Mouse (Mus musculus): ENCODE results near the gene Manf. TPM values are rescaled to one million over a fixed set of nuclear protein-coding genes. Genes with fewer than 3 reads are reported as not detected.
A peak's percentile ranks its signal among the peaks of the same experiment; 100 is the strongest.

The Manf gene
- polyA plus RNA-seq, 1 experiment from 2014 or later, result 104 TPM

DNA sequence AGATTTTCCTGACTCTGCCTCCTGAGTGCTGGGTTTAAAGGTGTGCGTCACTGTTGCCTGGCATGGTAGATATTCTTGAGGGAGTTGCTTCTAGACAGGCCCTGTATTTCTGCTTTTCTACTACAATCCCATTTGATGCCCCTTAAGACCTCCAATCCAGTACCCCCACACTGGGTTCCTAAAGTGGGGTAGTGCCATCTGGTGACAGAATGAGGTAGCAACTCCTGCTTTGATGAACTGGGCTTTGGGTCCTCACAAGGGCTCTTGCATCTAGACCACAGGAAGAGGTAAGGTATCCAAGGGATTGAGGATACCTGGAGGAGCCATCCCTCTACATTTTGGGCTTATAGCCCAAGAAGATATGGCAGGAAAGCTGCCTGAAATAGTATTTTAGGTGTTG lies 72.6 kb downstream of the Manf start:
- Histone ChIP-seq H3K27me3 (ENCODE audit: insufficient read depth, low read length) (no peaks in the 10 kb centered on the region), H3K9ac (replicated peaks) (no peak overlapping the region), H3K4me1 (ENCODE audit: insufficient read depth) (peaks cover 9% of the 10 kb centered on the region), H3K9me3 (ENCODE audit: low read length) (no peaks in the 10 kb centered on the region), H3K36me3 (replicated peaks; ENCODE audit: insufficient read depth, low read length) (no peaks in the 10 kb centered on the region), H3K27ac (ENCODE audit: low read depth) (no peak overlapping the region), H3K4me2 (ENCODE audit: low read depth, low read length) (no peak overlapping the region), H3K4me3 (ENCODE audit: low read depth, low read length) (no peak overlapping the region)
- no peak for ATAC-seq
- TF ChIP-seq EP300 (IDR thresholded peaks at IDR 0.05; ENCODE audit: low read depth), result no peak
- TF ChIP-seq CTCF (IDR thresholded peaks at IDR 0.05; ENCODE audit: low read depth), result peak; percentile 63
- WGBS (ENCODE audit: insufficient replicate concordance), result 96% methylated on average over 1 of the region's 1 CpGs
- peak; percentile 20 for DNase-seq

DNA sequence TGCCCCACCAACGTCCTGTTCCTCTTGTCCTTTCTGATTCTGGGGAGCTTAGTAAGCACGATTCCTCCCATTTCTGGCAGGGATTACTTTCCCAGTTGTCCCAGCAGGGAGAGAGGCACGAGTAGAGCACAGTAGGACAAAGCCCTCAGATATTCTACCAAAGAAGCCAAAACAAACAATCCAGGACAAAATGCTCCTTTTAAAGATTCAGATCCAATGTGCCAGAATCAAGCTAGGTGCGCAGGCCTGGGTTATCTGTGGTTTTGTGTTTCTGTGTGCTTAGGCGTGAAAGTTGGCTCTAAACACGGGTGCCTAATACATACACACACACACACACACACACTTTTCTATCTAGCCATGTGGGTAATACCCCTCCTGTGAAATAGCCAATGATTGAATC lies 73.6 kb downstream of the Manf start:
- H3K9ac ChIP-seq (replicated peaks), result no peak overlapping the region
- no peaks in the 10 kb centered on the region for H3K36me3 ChIP-seq (replicated peaks; ENCODE audit: insufficient read depth, low read length)
- ATAC-seq (no peak), DNase-seq (no peak)
- no peak overlapping the region for H3K4me2 ChIP-seq (ENCODE audit: low read depth, low read length)
- H3K27ac ChIP-seq (ENCODE audit: low read depth), result no peak overlapping the region
- no peaks in the 10 kb centered on the region for H3K9me3 ChIP-seq (ENCODE audit: low read length)
- TF ChIP-seq CTCF (IDR thresholded peaks at IDR 0.05; ENCODE audit: low read depth) (no peak), EP300 (IDR thresholded peaks at IDR 0.05; ENCODE audit: low read depth) (no peak)
- no peak overlapping the region for H3K4me3 ChIP-seq (ENCODE audit: low read depth, low read length)
- WGBS (ENCODE audit: insufficient replicate concordance), result 72% methylated on average over 6 of the region's 6 CpGs
- H3K4me1 ChIP-seq (ENCODE audit: insufficient read depth), result peaks cover 9% of the 10 kb centered on the region
- H3K27me3 ChIP-seq (ENCODE audit: insufficient read depth, low read length), result no peaks in the 10 kb centered on the region

DNA sequence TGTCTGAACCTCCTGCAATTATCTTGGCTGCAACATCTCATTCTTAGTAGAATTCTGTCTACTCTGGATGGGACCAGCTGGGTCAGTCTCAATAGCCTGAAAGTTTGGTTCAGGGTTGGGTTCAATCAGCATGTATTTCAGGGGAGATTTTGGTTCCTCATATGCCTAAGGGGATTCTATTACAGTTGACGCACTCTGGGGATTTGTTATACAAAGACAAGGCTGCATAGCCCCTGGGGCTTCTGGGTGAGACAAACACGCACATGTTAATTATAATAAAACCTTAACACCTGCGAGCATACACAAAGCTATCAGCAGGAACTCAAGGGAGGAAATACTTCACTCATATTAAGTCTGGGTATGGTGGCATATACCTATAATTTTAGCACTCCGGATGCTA lies 85.3 kb downstream of the Manf start:
- no peaks in the 10 kb centered on the region for H3K27me3 ChIP-seq (ENCODE audit: insufficient read depth, low read length)
- no peaks in the 10 kb centered on the region for H3K36me3 ChIP-seq (replicated peaks; ENCODE audit: insufficient read depth, low read length)
- H3K4me1 ChIP-seq (ENCODE audit: insufficient read depth), result no peaks in the 10 kb centered on the region
- DNase-seq (no peak), ATAC-seq (no peak)
- peaks cover 5% of the 10 kb centered on the region for H3K9me3 ChIP-seq (ENCODE audit: low read length)
- no peak overlapping the region for H3K27ac ChIP-seq (ENCODE audit: low read depth)
- WGBS (ENCODE audit: insufficient replicate concordance), result 67% methylated on average over 4 of the region's 4 CpGs
- TF ChIP-seq CTCF (IDR thresholded peaks at IDR 0.05; ENCODE audit: low read depth) (no peak), EP300 (IDR thresholded peaks at IDR 0.05; ENCODE audit: low read depth) (no peak)
- no peak overlapping the region for H3K4me3 ChIP-seq (ENCODE audit: low read depth, low read length)
- no peak overlapping the region for H3K4me2 ChIP-seq (ENCODE audit: low read depth, low read length)
- H3K9ac ChIP-seq (replicated peaks), result no peak overlapping the region

DNA sequence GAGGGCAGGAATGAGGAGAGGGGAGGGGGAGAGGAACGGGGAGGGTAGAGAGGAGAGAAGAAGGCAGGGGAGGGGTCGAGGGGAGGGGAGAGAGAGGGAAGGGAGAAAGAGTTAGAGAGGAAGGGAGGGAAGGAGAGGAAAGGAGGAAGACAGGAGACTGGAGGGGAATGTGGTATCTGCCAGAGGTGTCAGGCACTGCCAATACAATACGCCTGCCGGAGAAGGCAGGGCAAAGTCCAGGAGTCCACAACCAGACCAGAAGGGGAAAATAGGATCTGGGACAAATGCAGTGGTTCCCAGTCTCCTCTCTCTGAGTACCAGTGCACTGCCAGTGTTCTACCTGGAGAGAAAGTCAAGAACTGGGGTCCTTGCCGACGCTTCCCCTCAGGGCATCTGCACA lies 100.9 kb downstream of the Manf start:
- no peak overlapping the region for H3K4me3 ChIP-seq (ENCODE audit: low read depth, low read length)
- peaks cover 10% of the 10 kb centered on the region for H3K4me1 ChIP-seq (ENCODE audit: insufficient read depth)
- H3K36me3 ChIP-seq (replicated peaks; ENCODE audit: insufficient read depth, low read length), result no peaks in the 10 kb centered on the region
- no peaks in the 10 kb centered on the region for H3K9me3 ChIP-seq (ENCODE audit: low read length)
- DNase-seq (peak; percentile 54), ATAC-seq (peak; percentile 72)
- H3K9ac ChIP-seq (replicated peaks), result no peak overlapping the region
- TF ChIP-seq EP300 (IDR thresholded peaks at IDR 0.05; ENCODE audit: low read depth), result no peak
- no peak for TF ChIP-seq CTCF (IDR thresholded peaks at IDR 0.05; ENCODE audit: low read depth)
- H3K27me3 ChIP-seq (ENCODE audit: insufficient read depth, low read length), result no peaks in the 10 kb centered on the region
- 52% methylated on average over 6 of the region's 6 CpGs for WGBS (ENCODE audit: insufficient replicate concordance)
- peak overlapping the region; percentile 48 for H3K4me2 ChIP-seq (ENCODE audit: low read depth, low read length)
- peak overlapping the region; percentile 84 for H3K27ac ChIP-seq (ENCODE audit: low read depth)

DNA sequence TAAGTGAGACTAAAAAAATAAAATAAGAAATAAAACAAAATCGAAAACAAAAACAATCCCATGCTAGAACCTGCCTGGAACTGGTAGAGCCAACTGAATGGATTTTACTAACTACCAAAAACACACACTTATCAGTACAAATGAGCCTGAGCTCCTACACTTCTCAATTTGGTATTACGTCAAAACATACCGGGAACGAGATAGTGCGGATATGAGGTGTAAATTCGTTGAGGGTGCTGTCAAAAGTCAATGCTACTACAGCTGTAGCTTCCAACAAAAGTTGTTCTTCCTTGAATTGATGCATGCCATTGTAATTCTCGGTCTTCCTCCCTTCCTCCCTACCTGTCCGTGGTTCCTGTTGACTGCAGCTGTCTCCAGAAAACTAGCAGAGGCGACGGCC lies 102.4 kb downstream of the Manf start:
- H3K9me3 ChIP-seq (ENCODE audit: low read length), result no peaks in the 10 kb centered on the region
- no peaks in the 10 kb centered on the region for H3K36me3 ChIP-seq (replicated peaks; ENCODE audit: insufficient read depth, low read length)
- peaks cover 12% of the 10 kb centered on the region for H3K4me1 ChIP-seq (ENCODE audit: insufficient read depth)
- H3K4me3 ChIP-seq (ENCODE audit: low read depth, low read length), result peak overlapping the region; percentile 94
- H3K4me2 ChIP-seq (ENCODE audit: low read depth, low read length), result peak overlapping the region; percentile 83
- WGBS (ENCODE audit: insufficient replicate concordance), result 11% methylated on average over 10 of the region's 10 CpGs
- H3K27me3 ChIP-seq (ENCODE audit: insufficient read depth, low read length), result no peaks in the 10 kb centered on the region
- peak overlapping the region; percentile 96 for H3K9ac ChIP-seq (replicated peaks)
- peak; percentile 7; the same call in 1 of the 2 replicates for ATAC-seq
- H3K27ac ChIP-seq (ENCODE audit: low read depth), result peak overlapping the region; percentile 87
- TF ChIP-seq EP300 (IDR thresholded peaks at IDR 0.05; ENCODE audit: low read depth) (no peak), CTCF (IDR thresholded peaks at IDR 0.05; ENCODE audit: low read depth) (no peak)
- no peak for DNase-seq

DNA sequence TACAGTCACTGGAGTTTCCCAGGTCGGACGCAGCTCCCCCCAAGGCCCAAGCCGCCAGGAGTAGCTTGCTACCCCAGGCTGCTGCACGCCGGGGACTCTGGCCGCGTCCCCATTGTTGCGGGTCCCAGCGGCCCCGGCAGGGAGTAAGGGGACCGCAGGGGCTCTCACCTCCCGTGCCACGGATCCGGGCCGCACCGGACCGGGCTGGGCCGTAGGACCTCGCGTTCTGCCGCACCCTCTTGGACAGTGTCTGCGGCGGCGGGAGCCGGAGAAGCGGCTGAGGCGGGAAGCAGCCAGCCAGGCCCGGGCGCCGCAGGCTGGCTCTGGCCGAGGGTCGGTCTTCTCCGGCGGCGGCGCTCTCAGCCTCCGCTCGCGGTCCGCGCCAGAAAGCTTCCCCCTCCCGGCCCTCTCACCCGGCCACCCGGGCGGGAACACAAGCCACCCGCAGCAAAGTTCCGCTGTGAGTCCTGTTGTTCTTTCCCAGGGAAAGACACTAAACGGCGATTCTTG lies 102.9 kb downstream of the Manf start, which contains the start of gene Rad54l2:
Rad54l2 (minus strand) TSS at position 383 of the 510 bp plus-strand sequence.
- H3K9ac ChIP-seq (replicated peaks), result peak within 1 kb of the TSS; percentile 96
- peak within 1 kb of the TSS; percentile 94 for H3K4me3 ChIP-seq (ENCODE audit: low read depth, low read length)
- H3K27me3 ChIP-seq (ENCODE audit: insufficient read depth, low read length), result no peaks in the 10 kb centered on the region
- peak within 1 kb of the TSS; percentile 87 for H3K27ac ChIP-seq (ENCODE audit: low read depth)
- H3K9me3 ChIP-seq (ENCODE audit: low read length), result no peaks in the 10 kb centered on the region
- TF ChIP-seq CTCF (IDR thresholded peaks at IDR 0.05; ENCODE audit: low read depth) (no peak), EP300 (IDR thresholded peaks at IDR 0.05; ENCODE audit: low read depth) (no peak)
- H3K4me2 ChIP-seq (ENCODE audit: low read depth, low read length), result peak within 1 kb of the TSS; percentile 83
- no peaks in the 10 kb centered on the region for H3K36me3 ChIP-seq (replicated peaks; ENCODE audit: insufficient read depth, low read length)
- ATAC-seq (peak; percentile 87), DNase-seq (peak; percentile 90)
- peaks cover 12% of the 10 kb centered on the region for H3K4me1 ChIP-seq (ENCODE audit: insufficient read depth)
- under 1% methylated on average over 40 of the region's 49 CpGs for WGBS (ENCODE audit: insufficient replicate concordance)

Other genes with a start within 250 kb of the Manf start
- not detected in 2 replicates for gene Grm2, start 235.9 kb downstream of the Manf start, polyA plus RNA-seq (2015; fragmentation: Nextera tagmentation; extraction: Ambion mirVana)
- 25.6 and 33.1 TPM in 2 replicates for gene Tex264, start 206.1 kb downstream of the Manf start, polyA plus RNA-seq (2015; fragmentation: Nextera tagmentation; extraction: Ambion mirVana)
- gene Rad54l2, start 102.8 kb downstream of the Manf start, polyA plus RNA-seq (2015; fragmentation: Nextera tagmentation; extraction: Ambion mirVana), result 1.2 and 1.7 TPM in 2 replicates
- 3.1 and 5.0 TPM in 2 replicates for gene Dcaf1, start 70.1 kb downstream of the Manf start, polyA plus RNA-seq (2015; fragmentation: Nextera tagmentation; extraction: Ambion mirVana)
- 1.4 and 2.2 TPM in 2 replicates for gene Rbm15b, start 4.6 kb downstream of the Manf start, polyA plus RNA-seq (2015; fragmentation: Nextera tagmentation; extraction: Ambion mirVana)